Mouse (Mus musculus): Measurements from ENCODE around the gene Igfbp7. TPM values are rescaled to one million over a fixed set of nuclear protein-coding genes. Genes with fewer than 3 reads are reported as not detected.

The Igfbp7 gene
- total and polyA plus RNA-seq, 3 experiments: not detected

DNA sequence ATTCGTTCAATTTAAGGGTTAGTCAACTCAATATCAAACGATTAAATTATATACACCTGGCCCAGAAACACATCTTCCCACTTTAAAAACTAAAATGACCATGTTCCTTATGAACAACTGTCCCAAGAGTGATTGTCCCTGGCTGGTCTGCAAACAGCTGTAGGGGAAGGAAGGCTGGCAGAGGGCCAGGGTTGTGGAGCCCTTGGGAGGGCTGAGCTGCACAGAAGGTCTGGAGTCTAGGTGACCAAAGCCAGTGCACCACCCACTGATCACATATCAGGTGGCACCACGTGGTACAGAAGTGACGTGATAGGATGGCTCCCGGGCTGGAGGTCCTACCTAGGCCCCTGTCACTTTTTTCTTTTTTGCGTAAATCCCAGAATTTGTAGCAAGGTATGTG lies 8.2 kb upstream of the Igfbp7 start:
- TF ChIP-seq POLR2AphosphoS5 (IDR thresholded peaks at IDR 0.05; ENCODE audit: insufficient replicate concordance, low read depth, low read length): no peak
- TF ChIP-seq GATA2 (IDR thresholded peaks at IDR 0.05; ENCODE audit: borderline replicate concordance, low read depth, low read length): no peak
- TF ChIP-seq CTCF (IDR thresholded peaks at IDR 0.05; ENCODE audit: low read depth, low read length): no peak
- no peak for TF ChIP-seq GATA1 (IDR thresholded peaks at IDR 0.05; ENCODE audit: borderline replicate concordance, low read length)
- TF ChIP-seq TAL1 (conservative IDR thresholded peaks at IDR 0.05; ENCODE audit: low read depth, low read length): no peak
- H3K36me3 ChIP-seq (replicated peaks): no peaks in the 10 kb centered on the region
- peaks cover 10% of the 10 kb centered on the region; the same call in 1 of the 2 replicates for H3K9me3 ChIP-seq (replicated peaks)
- no peak for DNase-seq (ENCODE audit: low spot score)
- no peaks in the 10 kb centered on the region for H3K27me3 ChIP-seq (ENCODE audit: insufficient read depth, low read length)
- ATAC-seq (ENCODE audit: extremely low read depth, insufficient number of reproducible peaks, low FRiP score, poor library complexity, severe bottlenecking): no peak
- H3K4me3 ChIP-seq (ENCODE audit: low read depth, low read length): no peak overlapping the region
- no peaks in the 10 kb centered on the region for H3K4me1 ChIP-seq (ENCODE audit: insufficient read depth, low read depth, low read length)

DNA sequence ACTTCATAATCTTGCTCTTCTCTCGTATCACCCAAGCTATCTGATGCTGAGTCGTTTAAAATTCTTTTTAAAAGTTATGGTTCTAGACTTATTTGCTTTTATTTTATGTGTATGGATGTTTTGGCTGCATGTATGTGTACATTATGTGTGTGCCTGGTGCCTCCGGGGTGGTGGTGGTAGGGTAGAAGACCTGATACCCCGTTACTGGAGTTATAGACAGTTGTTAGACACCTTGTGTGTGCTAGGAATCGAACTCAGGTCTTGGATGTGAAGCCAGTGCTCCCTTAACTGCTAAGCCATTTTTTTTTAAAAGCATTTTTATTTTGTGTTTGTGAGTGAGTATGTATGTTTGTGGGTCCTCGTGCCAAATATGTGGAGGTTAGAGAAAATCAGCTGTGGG lies 689 bp upstream of the Igfbp7 start:
- no peak overlapping the region for H3K4me3 ChIP-seq (ENCODE audit: low read depth, low read length)
- H3K27me3 ChIP-seq (ENCODE audit: insufficient read depth, low read length): no peaks in the 10 kb centered on the region
- ATAC-seq (ENCODE audit: extremely low read depth, insufficient number of reproducible peaks, low FRiP score, poor library complexity, severe bottlenecking): no peak
- no peaks in the 10 kb centered on the region for H3K4me1 ChIP-seq (ENCODE audit: insufficient read depth, low read depth, low read length)
- no peaks in the 10 kb centered on the region for H3K36me3 ChIP-seq (replicated peaks)
- H3K9me3 ChIP-seq (replicated peaks): peaks cover 26% of the 10 kb centered on the region
- no peak for DNase-seq (ENCODE audit: low spot score)
- TF ChIP-seq GATA1 (IDR thresholded peaks at IDR 0.05; ENCODE audit: borderline replicate concordance, low read length) (no peak), POLR2AphosphoS5 (IDR thresholded peaks at IDR 0.05; ENCODE audit: insufficient replicate concordance, low read depth, low read length) (no peak)

DNA sequence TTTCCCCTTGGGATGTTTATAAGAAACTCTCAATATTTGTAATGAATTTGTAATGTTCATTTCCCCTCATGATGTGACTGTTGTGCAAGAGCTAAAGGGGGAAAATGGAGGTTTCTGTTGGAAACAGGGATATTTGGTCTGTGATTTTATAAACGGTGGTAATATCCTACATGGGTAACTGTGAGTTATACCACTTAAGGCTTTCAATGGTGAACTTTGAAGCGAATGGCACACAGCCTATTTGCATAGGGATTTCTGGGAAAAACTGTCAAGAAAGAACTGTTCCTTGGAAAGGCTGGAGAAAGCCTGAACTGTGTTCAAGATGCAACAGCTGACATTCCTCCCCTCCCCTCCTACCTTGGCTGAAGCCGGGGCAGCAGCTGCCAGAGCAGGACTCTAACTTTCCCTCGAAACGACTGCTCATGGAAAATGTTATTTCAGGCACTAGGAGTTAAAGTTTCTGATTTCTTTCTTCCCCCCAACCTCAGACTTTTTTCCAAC lies 1.4 kb downstream of the Igfbp7 start:
- Histone ChIP-seq H3K27me3 (ENCODE audit: insufficient read depth, low read length) (no peaks in the 10 kb centered on the region), H3K36me3 (replicated peaks) (no peaks in the 10 kb centered on the region), H3K4me1 (ENCODE audit: insufficient read depth, low read depth, low read length) (no peaks in the 10 kb centered on the region), H3K9me3 (replicated peaks) (peaks cover 32% of the 10 kb centered on the region), H3K4me3 (ENCODE audit: low read depth, low read length) (no peak overlapping the region)
- TF ChIP-seq POLR2AphosphoS5 (IDR thresholded peaks at IDR 0.05; ENCODE audit: insufficient replicate concordance, low read depth, low read length) (no peak), TAL1 (conservative IDR thresholded peaks at IDR 0.05; ENCODE audit: low read depth, low read length) (no peak), CTCF (IDR thresholded peaks at IDR 0.05; ENCODE audit: low read depth, low read length) (no peak), GATA1 (IDR thresholded peaks at IDR 0.05; ENCODE audit: borderline replicate concordance, low read length) (no peak), GATA2 (IDR thresholded peaks at IDR 0.05; ENCODE audit: borderline replicate concordance, low read depth, low read length) (no peak)
- ATAC-seq (ENCODE audit: extremely low read depth, insufficient number of reproducible peaks, low FRiP score, poor library complexity, severe bottlenecking) (no peak), DNase-seq (ENCODE audit: low spot score) (no peak)

DNA sequence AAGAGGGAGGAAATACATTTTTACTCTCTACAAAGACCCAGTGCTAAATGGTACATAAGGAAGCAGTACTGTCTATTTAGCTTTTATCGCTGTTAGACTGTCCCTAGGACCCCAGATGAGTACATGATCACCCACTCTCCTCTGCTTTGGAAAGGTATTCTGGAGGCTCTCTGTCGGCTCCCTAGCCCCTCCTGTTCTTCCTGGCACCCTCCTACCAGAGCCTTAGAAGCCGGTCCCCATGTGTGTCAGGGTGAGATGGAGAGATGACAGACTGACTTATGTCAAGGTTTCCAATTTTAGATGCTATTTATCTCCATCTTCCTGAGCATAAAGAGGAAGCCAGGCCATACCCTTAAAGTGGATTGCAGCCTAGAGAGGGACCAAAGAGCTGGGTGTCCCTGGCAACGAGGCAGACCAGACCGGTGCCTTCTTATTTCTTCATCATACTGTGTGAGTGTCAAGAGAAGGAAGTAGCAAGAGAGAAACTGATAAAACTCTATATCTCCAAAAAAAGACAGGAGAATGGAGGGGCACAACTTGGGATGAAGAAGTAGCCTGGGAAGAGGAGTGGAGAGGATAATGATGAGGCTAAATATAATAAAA lies 2.3 kb downstream of the Igfbp7 start:
- Histone ChIP-seq H3K4me1 (ENCODE audit: insufficient read depth, low read depth, low read length) (no peaks in the 10 kb centered on the region), H3K36me3 (replicated peaks) (no peaks in the 10 kb centered on the region), H3K4me3 (ENCODE audit: low read depth, low read length) (no peak overlapping the region), H3K9me3 (replicated peaks) (peaks cover 36% of the 10 kb centered on the region), H3K27me3 (ENCODE audit: insufficient read depth, low read length) (no peaks in the 10 kb centered on the region)
- ATAC-seq (ENCODE audit: extremely low read depth, insufficient number of reproducible peaks, low FRiP score, poor library complexity, severe bottlenecking) (no peak), DNase-seq (ENCODE audit: low spot score) (no peak)
- no peak for TF ChIP-seq POLR2AphosphoS5 (IDR thresholded peaks at IDR 0.05; ENCODE audit: insufficient replicate concordance, low read depth, low read length)

DNA sequence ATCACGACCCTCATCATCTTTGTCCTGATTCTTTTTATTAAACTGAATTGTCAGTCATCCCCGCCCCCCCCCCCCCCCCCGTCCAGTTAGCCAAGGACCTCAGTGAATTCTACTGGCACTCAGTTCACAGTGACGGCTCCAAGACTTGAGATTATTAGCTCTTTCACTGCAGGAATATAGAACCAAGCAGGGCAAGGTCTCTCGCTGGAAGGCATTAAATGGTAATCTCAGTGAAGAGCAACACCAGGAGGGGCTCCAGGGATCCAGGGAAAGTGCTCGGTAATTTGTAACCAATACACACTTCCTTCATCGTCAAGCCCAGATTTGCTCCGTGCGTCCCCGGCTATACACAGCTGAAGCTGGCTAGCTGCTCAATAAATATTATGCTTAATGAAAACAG lies 2.9 kb downstream of the Igfbp7 start:
- no peak for DNase-seq (ENCODE audit: low spot score)
- Histone ChIP-seq H3K4me3 (ENCODE audit: low read depth, low read length) (no peak overlapping the region), H3K4me1 (ENCODE audit: insufficient read depth, low read depth, low read length) (no peaks in the 10 kb centered on the region), H3K36me3 (replicated peaks) (no peaks in the 10 kb centered on the region), H3K9me3 (replicated peaks) (peaks cover 37% of the 10 kb centered on the region), H3K27me3 (ENCODE audit: insufficient read depth, low read length) (no peaks in the 10 kb centered on the region)
- TF ChIP-seq CTCF (IDR thresholded peaks at IDR 0.05; ENCODE audit: low read depth, low read length) (no peak), GATA2 (IDR thresholded peaks at IDR 0.05; ENCODE audit: borderline replicate concordance, low read depth, low read length) (no peak), TAL1 (conservative IDR thresholded peaks at IDR 0.05; ENCODE audit: low read depth, low read length) (no peak), GATA1 (IDR thresholded peaks at IDR 0.05; ENCODE audit: borderline replicate concordance, low read length) (no peak)
- ATAC-seq (ENCODE audit: extremely low read depth, insufficient number of reproducible peaks, low FRiP score, poor library complexity, severe bottlenecking): no peak

DNA sequence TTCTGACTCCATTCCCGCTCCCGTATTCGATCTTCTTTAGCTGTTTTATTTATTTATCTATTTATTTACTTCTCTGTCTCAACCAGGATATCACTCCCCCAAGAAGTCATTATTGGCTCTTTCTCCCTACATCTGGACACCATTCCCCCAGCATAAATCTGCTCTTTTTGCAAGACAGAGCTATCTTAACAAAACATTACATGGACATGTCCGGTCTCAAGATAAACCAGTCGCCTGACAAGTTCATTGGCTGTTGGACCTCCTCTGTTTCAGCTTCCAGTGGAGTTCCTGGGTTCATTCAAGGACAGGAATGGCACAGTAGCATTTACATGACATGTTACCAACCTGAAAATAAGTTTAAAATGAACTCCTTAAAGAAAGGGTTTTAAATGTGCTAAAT lies 4.9 kb downstream of the Igfbp7 start:
- ATAC-seq (ENCODE audit: extremely low read depth, insufficient number of reproducible peaks, low FRiP score, poor library complexity, severe bottlenecking) (no peak), DNase-seq (ENCODE audit: low spot score) (no peak)
- Histone ChIP-seq H3K4me1 (ENCODE audit: insufficient read depth, low read depth, low read length) (no peaks in the 10 kb centered on the region), H3K9me3 (replicated peaks) (peaks cover 37% of the 10 kb centered on the region), H3K36me3 (replicated peaks) (no peaks in the 10 kb centered on the region), H3K4me3 (ENCODE audit: low read depth, low read length) (no peak overlapping the region), H3K27me3 (ENCODE audit: insufficient read depth, low read length) (no peaks in the 10 kb centered on the region)
- no peak for TF ChIP-seq GATA2 (IDR thresholded peaks at IDR 0.05; ENCODE audit: borderline replicate concordance, low read depth, low read length)
- no peak for TF ChIP-seq POLR2AphosphoS5 (IDR thresholded peaks at IDR 0.05; ENCODE audit: insufficient replicate concordance, low read depth, low read length)
- no peak for TF ChIP-seq TAL1 (conservative IDR thresholded peaks at IDR 0.05; ENCODE audit: low read depth, low read length)
- TF ChIP-seq GATA1 (IDR thresholded peaks at IDR 0.05; ENCODE audit: borderline replicate concordance, low read length): no peak
- no peak for TF ChIP-seq CTCF (IDR thresholded peaks at IDR 0.05; ENCODE audit: low read depth, low read length)

DNA sequence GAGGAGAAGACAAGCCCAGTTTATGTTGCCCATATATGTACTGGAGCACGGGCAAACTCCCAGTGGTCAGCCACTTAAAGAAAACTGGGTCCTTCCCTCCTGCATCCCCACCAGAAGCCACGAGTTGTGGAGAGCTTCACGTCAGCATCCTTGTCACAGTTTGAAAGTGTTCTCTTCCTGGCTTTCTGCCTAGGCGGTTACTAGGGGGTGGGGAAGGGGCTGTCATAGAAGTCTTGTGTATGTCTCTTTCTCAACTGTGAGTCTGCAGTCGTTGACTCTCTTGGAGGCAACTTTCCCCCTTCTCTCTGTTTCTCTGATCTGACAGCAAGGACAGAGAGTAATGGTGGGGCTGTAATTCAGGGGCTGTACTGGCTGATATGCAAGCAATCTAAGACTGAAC lies 5.7 kb downstream of the Igfbp7 start:
- no peak for ATAC-seq (ENCODE audit: extremely low read depth, insufficient number of reproducible peaks, low FRiP score, poor library complexity, severe bottlenecking)

More for the DNA sequence above, 5.7 kb downstream of the Igfbp7 start:
- H3K27me3 ChIP-seq (ENCODE audit: insufficient read depth, low read length): no peaks in the 10 kb centered on the region
- no peak overlapping the region for H3K4me3 ChIP-seq (ENCODE audit: low read depth, low read length)
- H3K36me3 ChIP-seq (replicated peaks): no peaks in the 10 kb centered on the region
- no peaks in the 10 kb centered on the region for H3K4me1 ChIP-seq (ENCODE audit: insufficient read depth, low read depth, low read length)
- DNase-seq (ENCODE audit: low spot score): no peak
- H3K9me3 ChIP-seq (replicated peaks): peaks cover 33% of the 10 kb centered on the region
- TF ChIP-seq TAL1 (conservative IDR thresholded peaks at IDR 0.05; ENCODE audit: low read depth, low read length): no peak
- TF ChIP-seq CTCF (IDR thresholded peaks at IDR 0.05; ENCODE audit: low read depth, low read length): no peak
- TF ChIP-seq GATA1 (IDR thresholded peaks at IDR 0.05; ENCODE audit: borderline replicate concordance, low read length): no peak
- TF ChIP-seq GATA2 (IDR thresholded peaks at IDR 0.05; ENCODE audit: borderline replicate concordance, low read depth, low read length): no peak
- no peak for TF ChIP-seq POLR2AphosphoS5 (IDR thresholded peaks at IDR 0.05; ENCODE audit: insufficient replicate concordance, low read depth, low read length)
